Mouse (Mus musculus): ENCODE results near the gene Spint3. TPM values are rescaled to one million over a fixed set of nuclear protein-coding genes. Genes with fewer than 3 reads are reported as not detected.
"Not testable (repeated sequence)": the region's sequence is repeated elsewhere in the genome, so short reads cannot be mapped to it uniquely, and the experiment has no call there.

The Spint3 gene
- polyA plus RNA-seq (2014; fragmentation: Nextera tagmentation; extraction: Ambion mirVana), result not detected in 2 replicates

GRCm38 (mm10) chr2:164573359-164573758 lies at the start of gene Spint3:
Spint3 (minus strand) TSS chr2:164573459.
- H3K4me3 ChIP-seq (ENCODE audit: low read depth, low read length); ATAC-seq (replicated peaks; ENCODE audit: insufficient number of reproducible peaks, low FRiP score, low TSS enrichment); H3K36me3 ChIP-seq (ENCODE audit: control insufficient read depth, insufficient read depth, low read length); H3K4me2 ChIP-seq; H3K27ac ChIP-seq (ENCODE audit: low read depth, low read length); H3K27me3 ChIP-seq (ENCODE audit: control insufficient read depth, insufficient read depth, low read length); H3K4me1 ChIP-seq (ENCODE audit: control insufficient read depth, insufficient read depth, low read length); H3K9me3 ChIP-seq (replicated peaks; ENCODE audit: control insufficient read depth, low read length); H3K9ac ChIP-seq (ENCODE audit: low read depth, low read length): not testable (repeated sequence)
- WGBS (ENCODE audit: insufficient replicate concordance), result 71% methylated on average over 6 of the region's 6 CpGs

GRCm38 (mm10) chr2:164621775-164622174 lies 48.5 kb upstream of the Spint3 start:
- no peak overlapping the region for H3K4me3 ChIP-seq (ENCODE audit: low read depth, low read length)
- no peak for ATAC-seq (replicated peaks; ENCODE audit: insufficient number of reproducible peaks, low FRiP score, low TSS enrichment)

GRCm38 (mm10) chr2:164619050-164619449 lies 45.8 kb upstream of the Spint3 start:
- 75% methylated on average over 5 of the region's 5 CpGs for WGBS (ENCODE audit: insufficient replicate concordance)
- H3K27me3 ChIP-seq (ENCODE audit: control insufficient read depth, insufficient read depth, low read length), result no peaks in the 10 kb centered on the region
- no peaks in the 10 kb centered on the region for H3K36me3 ChIP-seq (ENCODE audit: control insufficient read depth, insufficient read depth, low read length)
- no peak overlapping the region for H3K4me3 ChIP-seq (ENCODE audit: low read depth, low read length)
- no peaks in the 10 kb centered on the region for H3K9me3 ChIP-seq (replicated peaks; ENCODE audit: control insufficient read depth, low read length)
- no peak overlapping the region for H3K9ac ChIP-seq (ENCODE audit: low read depth, low read length)
- H3K27ac ChIP-seq (ENCODE audit: low read depth, low read length), result no peak overlapping the region
- no peak for ATAC-seq (replicated peaks; ENCODE audit: insufficient number of reproducible peaks, low FRiP score, low TSS enrichment)
- no peak overlapping the region for H3K4me2 ChIP-seq
- H3K4me1 ChIP-seq (ENCODE audit: control insufficient read depth, insufficient read depth, low read length), result no peaks in the 10 kb centered on the region

More at GRCm38 (mm10) chr2:164621775-164622174, 48.5 kb upstream of the Spint3 start:
- Histone ChIP-seq H3K9ac (ENCODE audit: low read depth, low read length) (no peak overlapping the region), H3K27ac (ENCODE audit: low read depth, low read length) (no peak overlapping the region), H3K9me3 (replicated peaks; ENCODE audit: control insufficient read depth, low read length) (no peaks in the 10 kb centered on the region), H3K36me3 (ENCODE audit: control insufficient read depth, insufficient read depth, low read length) (no peaks in the 10 kb centered on the region), H3K27me3 (ENCODE audit: control insufficient read depth, insufficient read depth, low read length) (no peaks in the 10 kb centered on the region), H3K4me1 (ENCODE audit: control insufficient read depth, insufficient read depth, low read length) (no peaks in the 10 kb centered on the region), H3K4me2 (no peak overlapping the region)
- 75% methylated on average over 4 of the region's 4 CpGs for WGBS (ENCODE audit: insufficient replicate concordance)

- no peaks in the 10 kb centered on the region for H3K36me3 ChIP-seq (ENCODE audit: control insufficient read depth, insufficient read depth, low read length)
- no peak overlapping the region for H3K4me3 ChIP-seq (ENCODE audit: low read depth, low read length)
- no peak for ATAC-seq (replicated peaks; ENCODE audit: insufficient number of reproducible peaks, low FRiP score, low TSS enrichment)
- no peak overlapping the region for H3K9ac ChIP-seq (ENCODE audit: low read depth, low read length)
- H3K4me1 ChIP-seq (ENCODE audit: control insufficient read depth, insufficient read depth, low read length), result no peaks in the 10 kb centered on the region
- H3K27me3 ChIP-seq (ENCODE audit: control insufficient read depth, insufficient read depth, low read length), result no peaks in the 10 kb centered on the region
- H3K27ac ChIP-seq (ENCODE audit: low read depth, low read length), result no peak overlapping the region
- 82% methylated on average over 3 of the region's 3 CpGs for WGBS (ENCODE audit: insufficient replicate concordance)
- H3K9me3 ChIP-seq (replicated peaks; ENCODE audit: control insufficient read depth, low read length), result no peaks in the 10 kb centered on the region
- H3K4me2 ChIP-seq, result no peak overlapping the region
Measured at GRCm38 (mm10) chr2:164615386-164615785, 42.1 kb upstream of the Spint3 start.

DNA sequence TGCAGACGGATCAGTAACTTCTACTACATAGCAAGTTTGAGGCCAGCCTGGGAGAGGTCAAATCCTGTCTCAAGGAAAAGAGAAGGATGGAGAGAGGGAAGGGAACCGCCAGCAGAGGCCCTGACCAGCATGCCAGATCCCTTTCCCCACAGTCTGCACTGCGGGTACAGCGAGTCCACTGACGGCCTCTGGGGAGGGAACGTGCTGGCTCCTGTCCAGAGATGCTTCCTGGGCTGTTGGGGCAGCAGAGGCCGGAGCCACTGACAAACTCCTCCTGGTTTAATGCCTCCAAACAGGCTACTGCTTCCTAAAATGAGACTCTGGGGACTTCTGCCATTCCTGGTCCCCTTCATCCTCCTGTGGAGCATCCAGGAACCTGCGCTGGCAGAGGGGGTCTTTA lies 40.2 kb upstream of the Spint3 start, which contains the start of the genes Wfdc6b and Wfdc8:
Gene Wfdc6b, plus strand, starts transcription at position 52 of the 400 bp plus-strand sequence.
Gene Wfdc8, minus strand, starts transcription at position 156 of the 400 bp plus-strand sequence.
- not testable (repeated sequence) for H3K9ac ChIP-seq (ENCODE audit: low read depth, low read length); H3K9me3 ChIP-seq (replicated peaks; ENCODE audit: control insufficient read depth, low read length); H3K27ac ChIP-seq (ENCODE audit: low read depth, low read length); ATAC-seq (replicated peaks; ENCODE audit: insufficient number of reproducible peaks, low FRiP score, low TSS enrichment); H3K36me3 ChIP-seq (ENCODE audit: control insufficient read depth, insufficient read depth, low read length); H3K4me2 ChIP-seq; H3K4me3 ChIP-seq (ENCODE audit: low read depth, low read length); H3K27me3 ChIP-seq (ENCODE audit: control insufficient read depth, insufficient read depth, low read length); H3K4me1 ChIP-seq (ENCODE audit: control insufficient read depth, insufficient read depth, low read length)
- WGBS (ENCODE audit: insufficient replicate concordance), result 60% methylated on average over 8 of the region's 8 CpGs

DNA sequence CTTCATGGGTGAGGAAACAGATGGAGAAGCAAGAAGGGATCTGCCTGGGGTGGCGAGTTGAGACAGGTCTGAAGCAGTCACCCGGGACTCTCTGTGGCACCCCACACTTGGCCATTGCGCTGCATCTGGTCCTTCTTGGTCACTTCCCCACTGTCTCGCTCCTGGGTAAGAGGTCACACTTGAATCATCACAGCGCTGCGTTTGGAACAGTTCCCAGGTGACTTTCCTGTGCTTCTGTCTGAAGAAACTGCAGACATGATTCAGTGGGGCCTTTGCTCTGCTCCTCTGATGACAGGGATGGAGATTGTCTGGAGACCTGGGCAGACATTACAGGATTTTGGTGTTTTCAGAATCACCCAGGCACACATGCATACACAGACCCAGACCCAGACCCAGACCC lies 35.5 kb upstream of the Spint3 start:
- ATAC-seq (replicated peaks; ENCODE audit: insufficient number of reproducible peaks, low FRiP score, low TSS enrichment), result no peak
- no peaks in the 10 kb centered on the region for H3K4me1 ChIP-seq (ENCODE audit: control insufficient read depth, insufficient read depth, low read length)
- no peak overlapping the region for H3K9ac ChIP-seq (ENCODE audit: low read depth, low read length)
- no peak overlapping the region for H3K4me2 ChIP-seq
- no peaks in the 10 kb centered on the region for H3K9me3 ChIP-seq (replicated peaks; ENCODE audit: control insufficient read depth, low read length)
- no peak overlapping the region for H3K4me3 ChIP-seq (ENCODE audit: low read depth, low read length)
- H3K27ac ChIP-seq (ENCODE audit: low read depth, low read length), result no peak overlapping the region
- no peaks in the 10 kb centered on the region for H3K36me3 ChIP-seq (ENCODE audit: control insufficient read depth, insufficient read depth, low read length)
- WGBS (ENCODE audit: insufficient replicate concordance), result 72% methylated on average over 6 of the region's 6 CpGs
- H3K27me3 ChIP-seq (ENCODE audit: control insufficient read depth, insufficient read depth, low read length), result no peaks in the 10 kb centered on the region

DNA sequence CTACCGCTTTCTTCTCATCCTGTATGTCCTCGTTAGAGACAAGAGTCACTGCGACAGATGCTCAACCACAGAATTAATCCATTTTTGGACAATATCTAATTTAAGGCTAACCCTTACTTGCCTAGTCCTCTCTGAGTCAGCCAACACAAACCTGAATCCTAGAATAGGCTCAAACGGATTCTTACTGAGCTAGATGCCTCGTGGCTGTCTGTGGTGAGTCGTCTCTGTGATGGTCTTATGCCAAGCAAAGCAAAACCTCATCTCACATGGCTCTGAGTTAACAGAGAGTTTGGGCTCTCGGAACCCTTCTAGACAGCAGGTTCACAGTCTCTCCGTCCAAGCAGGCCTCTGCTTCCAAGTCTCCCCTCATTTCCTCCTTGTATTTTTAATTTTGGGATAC lies 31.2 kb upstream of the Spint3 start:
- no peak for ATAC-seq (replicated peaks; ENCODE audit: insufficient number of reproducible peaks, low FRiP score, low TSS enrichment)
- no peaks in the 10 kb centered on the region for H3K27me3 ChIP-seq (ENCODE audit: control insufficient read depth, insufficient read depth, low read length)
- no peak overlapping the region for H3K4me3 ChIP-seq (ENCODE audit: low read depth, low read length)
- WGBS (ENCODE audit: insufficient replicate concordance), result 88% methylated on average over 8 of the region's 8 CpGs
- peaks cover 5% of the 10 kb centered on the region; the same call in 1 of the 2 replicates for H3K9me3 ChIP-seq (replicated peaks; ENCODE audit: control insufficient read depth, low read length)
- H3K4me2 ChIP-seq, result no peak overlapping the region
- no peaks in the 10 kb centered on the region for H3K4me1 ChIP-seq (ENCODE audit: control insufficient read depth, insufficient read depth, low read length)
- no peaks in the 10 kb centered on the region for H3K36me3 ChIP-seq (ENCODE audit: control insufficient read depth, insufficient read depth, low read length)
- H3K27ac ChIP-seq (ENCODE audit: low read depth, low read length), result no peak overlapping the region
- H3K9ac ChIP-seq (ENCODE audit: low read depth, low read length), result no peak overlapping the region

DNA sequence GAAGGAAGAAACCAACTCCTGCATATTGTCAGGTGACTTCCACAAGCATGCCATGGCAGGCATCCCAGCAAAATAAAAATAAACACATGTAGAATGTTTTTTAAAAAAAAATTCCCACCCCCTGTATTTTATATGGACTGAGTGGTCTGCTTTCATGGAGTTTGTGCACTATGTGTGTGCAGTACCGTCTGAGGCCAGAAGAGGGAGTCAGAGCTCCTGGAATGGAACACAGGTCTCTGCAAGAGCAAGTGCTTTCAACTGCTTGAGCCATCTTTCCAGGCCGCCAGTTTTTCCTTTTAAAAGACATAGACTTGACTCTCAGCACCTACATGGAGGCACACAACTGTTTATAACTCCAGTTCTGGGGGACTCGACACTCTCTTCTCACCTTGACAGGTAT lies 30.2 kb upstream of the Spint3 start:
- Histone ChIP-seq H3K9ac (ENCODE audit: low read depth, low read length) (no peak overlapping the region), H3K36me3 (ENCODE audit: control insufficient read depth, insufficient read depth, low read length) (no peaks in the 10 kb centered on the region), H3K27ac (ENCODE audit: low read depth, low read length) (no peak overlapping the region), H3K4me1 (ENCODE audit: control insufficient read depth, insufficient read depth, low read length) (no peaks in the 10 kb centered on the region), H3K27me3 (ENCODE audit: control insufficient read depth, insufficient read depth, low read length) (no peaks in the 10 kb centered on the region), H3K4me3 (ENCODE audit: low read depth, low read length) (no peak overlapping the region), H3K4me2 (no peak overlapping the region), H3K9me3 (replicated peaks; ENCODE audit: control insufficient read depth, low read length) (peaks cover 5% of the 10 kb centered on the region; the same call in 1 of the 2 replicates)
- 86% methylated on average over 3 of the region's 3 CpGs for WGBS (ENCODE audit: insufficient replicate concordance)
- no peak for ATAC-seq (replicated peaks; ENCODE audit: insufficient number of reproducible peaks, low FRiP score, low TSS enrichment)

- H3K9me3 ChIP-seq (replicated peaks; ENCODE audit: control insufficient read depth, low read length), result peaks cover 5% of the 10 kb centered on the region; the same call in 1 of the 2 replicates
- no peak for ATAC-seq (replicated peaks; ENCODE audit: insufficient number of reproducible peaks, low FRiP score, low TSS enrichment)
- H3K4me2 ChIP-seq, result no peak overlapping the region
- H3K36me3 ChIP-seq (ENCODE audit: control insufficient read depth, insufficient read depth, low read length), result no peaks in the 10 kb centered on the region
- H3K4me1 ChIP-seq (ENCODE audit: control insufficient read depth, insufficient read depth, low read length), result no peaks in the 10 kb centered on the region
- H3K9ac ChIP-seq (ENCODE audit: low read depth, low read length), result no peak overlapping the region
- H3K27me3 ChIP-seq (ENCODE audit: control insufficient read depth, insufficient read depth, low read length), result no peaks in the 10 kb centered on the region
- no peak overlapping the region for H3K4me3 ChIP-seq (ENCODE audit: low read depth, low read length)
- 61% methylated on average over 3 of the region's 3 CpGs for WGBS (ENCODE audit: insufficient replicate concordance)
- no peak overlapping the region for H3K27ac ChIP-seq (ENCODE audit: low read depth, low read length)
Measured at GRCm38 (mm10) chr2:164600179-164600578, 26.9 kb upstream of the Spint3 start.

Data from heart, embryonic 11.5 days (tissue).